ENCODE assay signal across 8 mouse cellular contexts in genomic region chr3:146405213-146406006, GRCm38 (mm10). TPM values are rescaled to one million over a fixed set of nuclear protein-coding genes. Genes with fewer than 3 reads are reported as not detected.
A peak's percentile ranks its signal among the peaks of the same experiment; 100 is the strongest.
DNase-seq lines count a peak whose midpoint lies in the region; ATAC-seq and TF ChIP-seq lines count a peak whose summit lies in the region.

No protein-coding gene starts in this region.

- H3K27me3 ChIP-seq in lung, embryonic 16.5 days (ENCODE audit: control insufficient read depth, insufficient read depth, low read depth, low read length), result no peaks in the 10 kb centered on the region
- no peaks in the 10 kb centered on the region for H3K27me3 ChIP-seq in embryonic facial prominence, embryonic 12.5 days
- no peaks in the 10 kb centered on the region for H3K27me3 ChIP-seq in intestine, embryonic 14.5 days (replicated peaks; ENCODE audit: control insufficient read depth, insufficient read depth, low read length)
- H3K27me3 ChIP-seq in midbrain, postnatal 0 days (ENCODE audit: insufficient read depth, low read length), result no peaks in the 10 kb centered on the region

- no peaks in the 10 kb centered on the region for H3K36me3 ChIP-seq in lung, embryonic 16.5 days (ENCODE audit: control insufficient read depth, insufficient read depth, low read length)
- no peaks in the 10 kb centered on the region for H3K36me3 ChIP-seq in embryonic facial prominence, embryonic 12.5 days
- H3K36me3 ChIP-seq in intestine, embryonic 14.5 days (ENCODE audit: control insufficient read depth, insufficient read depth, low read length), result no peaks in the 10 kb centered on the region
- H3K36me3 ChIP-seq in midbrain, postnatal 0 days (ENCODE audit: insufficient read depth, low read length), result no peaks in the 10 kb centered on the region

- peaks cover 26% of the 10 kb centered on the region for H3K4me1 ChIP-seq in lung, embryonic 16.5 days (replicated peaks; ENCODE audit: control insufficient read depth, insufficient read depth, low read length)
- peaks cover 16% of the 10 kb centered on the region; the same call in 1 of the 2 replicates for H3K4me1 ChIP-seq in embryonic facial prominence, embryonic 12.5 days
- H3K4me1 ChIP-seq in intestine, embryonic 14.5 days (replicated peaks; ENCODE audit: control insufficient read depth, insufficient read depth, low read length), result peaks cover 13% of the 10 kb centered on the region; the same call in 1 of the 2 replicates
- H3K4me1 ChIP-seq in midbrain, postnatal 0 days (ENCODE audit: insufficient read depth, low read length), result peaks cover 17% of the 10 kb centered on the region

- peak overlapping the region; percentile 79 for H3K9ac ChIP-seq in lung, embryonic 16.5 days (ENCODE audit: low read length)
- peak overlapping the region; percentile 87 for H3K9ac ChIP-seq in embryonic facial prominence, embryonic 12.5 days
- peak overlapping the region; percentile 86 for H3K9ac ChIP-seq in intestine, embryonic 14.5 days (ENCODE audit: low read length)
- H3K9ac ChIP-seq in midbrain, postnatal 0 days (replicated peaks; ENCODE audit: low read length, poor library complexity, severe bottlenecking), result peak overlapping the region; percentile 93

- 26% methylated on average over 18 of the region's 18 CpGs for WGBS in lung, embryonic 16.5 days
- 31% methylated on average over 18 of the region's 18 CpGs for WGBS in embryonic facial prominence, embryonic 12.5 days
- WGBS in intestine, embryonic 14.5 days, result 38% methylated on average over 18 of the region's 18 CpGs
- WGBS in midbrain, postnatal 0 days, result 9% methylated on average over 18 of the region's 18 CpGs

- peak overlapping the region; percentile 77 for H3K4me3 ChIP-seq in lung, embryonic 16.5 days (ENCODE audit: low read length)
- peak overlapping the region; percentile 83 for H3K4me3 ChIP-seq in embryonic facial prominence, embryonic 12.5 days
- H3K4me3 ChIP-seq in intestine, embryonic 14.5 days (ENCODE audit: low read depth, low read length), result peak overlapping the region; percentile 93
- peak overlapping the region; percentile 93 for H3K4me3 ChIP-seq in midbrain, postnatal 0 days (ENCODE audit: low read depth, low read length)

- no peak for DNase-seq in lung, adult 18-20 months
- no peak for DNase-seq in intestine, embryonic 14.5 days (ENCODE audit: low spot score)
- DNase-seq in midbrain, postnatal 0 days (ENCODE audit: low spot score), result no peak
- no peak for DNase-seq in cerebellum, adult 11-12 months
- no peak for DNase-seq in layer of hippocampus, postnatal 14 days (ENCODE audit: low spot score in 2 of 2)
- no peak for DNase-seq in layer of hippocampus, adult 9-11 months

- no peak for ATAC-seq in lung, embryonic 16.5 days (ENCODE audit: low read depth)
- no peak for ATAC-seq in embryonic facial prominence, embryonic 12.5 days (ENCODE audit: insufficient number of reproducible peaks, insufficient read depth, low FRiP score, low TSS enrichment)
- no peak for ATAC-seq in intestine, embryonic 14.5 days (replicated peaks; ENCODE audit: low FRiP score, low TSS enrichment, low read depth)
- no peak for ATAC-seq in midbrain, postnatal 0 days (ENCODE audit: low FRiP score)

- TF ChIP-seq CTCF in midbrain, postnatal 0 days (IDR thresholded peaks at IDR 0.05), result no peak

- peak overlapping the region; percentile 90 for H3K27ac ChIP-seq in lung, embryonic 16.5 days (ENCODE audit: low read length)
- H3K27ac ChIP-seq in embryonic facial prominence, embryonic 12.5 days, result peak overlapping the region; percentile 43
- peak overlapping the region; percentile 64 for H3K27ac ChIP-seq in intestine, embryonic 14.5 days (ENCODE audit: low read depth)
- H3K27ac ChIP-seq in midbrain, postnatal 0 days (ENCODE audit: low read depth, low read length), result peak overlapping the region; percentile 75

- H3K9me3 ChIP-seq in lung, embryonic 16.5 days (ENCODE audit: control insufficient read depth, low read length), result no peaks in the 10 kb centered on the region
- peaks cover 4% of the 10 kb centered on the region; the same call in 1 of the 2 replicates for H3K9me3 ChIP-seq in embryonic facial prominence, embryonic 12.5 days
- H3K9me3 ChIP-seq in intestine, embryonic 14.5 days (ENCODE audit: control insufficient read depth, low read length), result no peaks in the 10 kb centered on the region; the same call in 1 of the 2 replicates
- 0 out of 2 replicates have a peak, but pooled peaks cover 4% of the 10 kb centered on the region for H3K9me3 ChIP-seq in midbrain, postnatal 0 days (ENCODE audit: low read length)

- peak overlapping the region; percentile 73 for H3K4me2 ChIP-seq in lung, embryonic 16.5 days (ENCODE audit: low read depth, low read length)
- H3K4me2 ChIP-seq in embryonic facial prominence, embryonic 12.5 days (replicated peaks), result peak overlapping the region; percentile 77
- peak overlapping the region; percentile 88 for H3K4me2 ChIP-seq in intestine, embryonic 14.5 days (ENCODE audit: low read length)
- peak overlapping the region; percentile 60 for H3K4me2 ChIP-seq in midbrain, postnatal 0 days (ENCODE audit: low read depth, low read length, poor library complexity, severe bottlenecking)

RNA-seq across cellular contexts. Expression of gene Ssx2ip, which starts 1.0 kb away (rescaled TPM):
- 31.9 and 33.6 TPM in 2 replicates for polyA plus RNA-seq in lung, embryonic 16.5 days (2015; fragmentation: Nextera tagmentation; extraction: Ambion mirVana)
- 26.6 and 29.8 TPM in 2 replicates for polyA plus RNA-seq in embryonic facial prominence, embryonic 12.5 days (2016; fragmentation: Nextera tagmentation; extraction: Ambion mirVana)
- polyA plus RNA-seq in intestine, embryonic 14.5 days (2014; fragmentation: Nextera tagmentation; extraction: Ambion mirVana), result 36.3 and 38.1 TPM in 2 replicates
- total RNA-seq in midbrain, postnatal 0 days (2014; rRNA removed), result 26.3 and 32.7 TPM in 2 replicates
- 19.4 and 19.8 TPM in 2 replicates for polyA plus RNA-seq in midbrain, postnatal 0 days (2015; fragmentation: Nextera tagmentation; extraction: Ambion mirVana)
- total RNA-seq in layer of hippocampus, postnatal 14 days (2021), result 100 to 1,000 TPM; 151 to 155 TPM

RNA-seq across cellular contexts. Expression of gene Ctbs, which starts 44.2 kb away (rescaled TPM):
- 11.3 and 11.7 TPM in 2 replicates for polyA plus RNA-seq in lung, embryonic 16.5 days (2015; fragmentation: Nextera tagmentation; extraction: Ambion mirVana)
- 7.7 and 10.6 TPM in 2 replicates for polyA plus RNA-seq in embryonic facial prominence, embryonic 12.5 days (2016; fragmentation: Nextera tagmentation; extraction: Ambion mirVana)
- polyA plus RNA-seq in intestine, embryonic 14.5 days (2014; fragmentation: Nextera tagmentation; extraction: Ambion mirVana), result 12.1 and 12.8 TPM in 2 replicates
- total RNA-seq in midbrain, postnatal 0 days (2014; rRNA removed), result 6.3 and 6.7 TPM in 2 replicates
- polyA plus RNA-seq in midbrain, postnatal 0 days (2015; fragmentation: Nextera tagmentation; extraction: Ambion mirVana), result 4.3 and 4.7 TPM in 2 replicates
- 1 to 10 TPM; 6.6 to 7.4 TPM for total RNA-seq in layer of hippocampus, postnatal 14 days (2021)
